Mouse (Mus musculus): ENCODE measurements around the gene Gm5725.
"Not testable (repeated sequence)": the region's sequence is repeated elsewhere in the genome, so short reads cannot be mapped to it uniquely, and the experiment has no call there.

The Gm5725 gene

GRCm38 (mm10) chr7:21844167-21844566, at the start of gene Gm5725:
Gene Gm5725 (minus strand): TSS chr7:21844267.
- DNase-seq = not testable (repeated sequence)

GRCm38 (mm10) chr7:21832051-21832450, 12.0 kb downstream of the Gm5725 start, which contains the start of gene Vmn1r135:
Gene Vmn1r135 (plus strand): TSS chr7:21832351.
- DNase-seq = not testable (repeated sequence)

- not testable (repeated sequence) for DNase-seq
Measured at GRCm38 (mm10) chr7:21796628-21797027, 47.4 kb downstream of the Gm5725 start, which contains the start of gene Gm4177. Gene Gm4177 (minus strand): TSS chr7:21796728.
